Mouse (Mus musculus) liver, adult 2 months (tissue): Measurements from ENCODE around the gene Olfr1412. TPM values are rescaled to one million over a fixed set of nuclear protein-coding genes. Genes with fewer than 3 reads are reported as not detected.

ENCODE experiments used
- DNase-seq: peaks from one replicate; pipeline ENCODE4 v3.0.0-alpha.2; 2011; ENCODE audit warnings: low read depth, low spot score; ENCODE audit errors: extremely low read depth
- H3K27ac ChIP-seq: fragments of 200-500 bp; replicated peaks from 2 replicates; pipeline ENCODE4 v1.5.1; 2012; ENCODE audit warnings: low read depth, mild to moderate bottlenecking, control low read depth, inconsistent platforms, low read length; ENCODE audit not compliant: insufficient read depth
- H3K27me3 ChIP-seq: fragments of 200-500 bp; 2 replicates; pipeline ENCODE4 v1.6.1; 2012; ENCODE audit warnings: mild to moderate bottlenecking, moderate library complexity, low read length, inconsistent platforms; ENCODE audit not compliant: control insufficient read depth, insufficient read depth
- H3K36me3 ChIP-seq: fragments of 200-500 bp; 2 replicates; pipeline ENCODE4 v1.6.1; 2012; ENCODE audit warnings: low read length, inconsistent platforms; ENCODE audit not compliant: control insufficient read depth, insufficient read depth
- H3K4me1 ChIP-seq: fragments of 200-500 bp; 2 replicates; pipeline ENCODE4 v1.6.1; 2011; ENCODE audit warnings: low read length; ENCODE audit not compliant: control insufficient read depth, insufficient read depth
- H3K4me3 ChIP-seq: fragments of 200-500 bp; 2 replicates; pipeline ENCODE4 v1.5.1; 2011; ENCODE audit warnings: low read depth, mild to moderate bottlenecking, control low read depth, low read length, moderate library complexity; ENCODE audit not compliant: insufficient read depth
- H3K79me2 ChIP-seq: fragments of 200-500 bp; 2 replicates; pipeline ENCODE4 v1.6.1; 2012; ENCODE audit warnings: inconsistent platforms, mild to moderate bottlenecking, low read length, moderate library complexity; ENCODE audit not compliant: control insufficient read depth, insufficient read depth
- H3K9ac ChIP-seq: fragments of 200-500 bp; 2 replicates; pipeline ENCODE4 v1.6.1; 2012; ENCODE audit warnings: low read depth, mild to moderate bottlenecking, control low read depth, inconsistent platforms, low read length
- CTCF ChIP-seq: fragments of 200-500 bp; IDR thresholded peaks from 2 replicates; pipeline ENCODE4 v1.5.1; 2011; ENCODE audit warnings: low read depth, low read length, control low read depth
- POLR2A ChIP-seq: fragments of 200-500 bp; IDR thresholded peaks from 2 replicates; pipeline ENCODE4 v1.6.1; 2011; ENCODE audit warnings: low read length, control low read depth; ENCODE audit not compliant: insufficient read depth; ENCODE audit errors: extremely low read depth
- WGBS: fragments of 180-500 bp; shearing (Covaris S2); methylation state at CpG from one replicate; pipeline ENCODE4 v1.1.7; 2018; 5-methylcytosine and 5-hydroxymethylcytosine counted together
- polyA plus RNA-seq: library from polyadenylated mRNA; depleted of rRNA; stranded (reverse); fragments of >200 nt; gene quantifications from 2 replicates; pipeline ENCODE4 v1.2.3, GENCODE M21; 2012
- total RNA-seq: library from RNA; depleted of rRNA; stranded (reverse); fragments of >200 nt; gene quantifications from 2 replicates; pipeline ENCODE4 v1.2.3, GENCODE M21; 2014

The Olfr1412 gene
- total and polyA plus RNA-seq, 2 experiments = not detected

DNA sequence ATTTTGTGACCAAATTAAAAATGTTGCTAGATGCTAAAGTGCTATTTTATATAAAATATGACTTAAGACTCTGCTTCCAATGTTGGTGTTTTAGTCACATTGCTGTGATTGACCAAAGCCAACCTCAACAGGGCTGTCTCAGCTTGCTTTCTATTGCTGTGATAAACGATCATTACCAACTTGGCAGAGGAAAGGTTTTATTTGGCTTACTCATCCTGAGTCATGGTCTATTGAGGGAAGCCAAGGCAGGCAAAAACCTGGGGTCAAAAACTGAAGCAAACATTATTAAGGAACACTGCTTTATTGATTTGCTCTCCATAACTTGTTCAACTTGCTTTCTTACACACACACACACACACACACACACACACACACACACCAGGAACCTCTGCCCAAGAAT, 30.5 kb downstream of the Olfr1412 start:
- TF ChIP-seq POLR2A (no peak), CTCF (no peak)
- H3K79me2 ChIP-seq = no peaks in the 10 kb centered on the region
- H3K9ac ChIP-seq = no peak overlapping the region
- no peak overlapping the region for H3K4me3 ChIP-seq
- H3K4me1 ChIP-seq = no peaks in the 10 kb centered on the region
- no peaks in the 10 kb centered on the region for H3K36me3 ChIP-seq
- H3K27me3 ChIP-seq = 0 out of 2 replicates have a peak, but pooled peaks cover 2% of the 10 kb centered on the region
- WGBS = 45% methylated on average over 1 of the region's 1 CpGs
- H3K27ac ChIP-seq = no peak overlapping the region
- peak; percentile 5 for DNase-seq

DNA sequence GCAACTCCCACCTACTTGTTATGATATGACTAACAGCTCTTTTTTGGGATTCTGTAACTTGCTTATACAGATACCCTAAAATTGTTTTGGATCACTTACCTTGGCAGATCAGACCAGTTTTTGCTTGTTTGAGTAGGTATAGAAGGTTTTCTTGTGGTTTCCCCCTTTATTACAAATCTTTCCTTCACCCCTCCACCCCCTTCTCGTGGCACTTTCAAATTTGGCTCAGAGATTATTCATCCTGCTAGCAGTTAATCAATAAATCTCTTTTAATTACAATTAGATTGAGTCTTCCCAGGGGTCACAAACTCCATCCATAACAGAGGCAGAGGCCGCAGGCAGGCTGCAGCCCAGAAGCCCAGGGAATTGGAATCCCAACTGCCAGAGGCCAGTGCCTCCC, 31.9 kb downstream of the Olfr1412 start, which contains the start of gene Olfr12:
TSS of gene Olfr12 (plus strand) at position 301 of the 400 bp plus-strand sequence.
- no peaks in the 10 kb centered on the region for H3K27me3 ChIP-seq
- no peak for TF ChIP-seq POLR2A
- no peak for TF ChIP-seq CTCF
- no peak within 1 kb of the TSS for H3K27ac ChIP-seq
- H3K79me2 ChIP-seq = no peaks in the 10 kb centered on the region
- H3K4me1 ChIP-seq = no peaks in the 10 kb centered on the region
- no peaks in the 10 kb centered on the region for H3K36me3 ChIP-seq
- H3K9ac ChIP-seq = no peak within 1 kb of the TSS
- 59% methylated on average over 2 of the region's 2 CpGs for WGBS
- H3K4me3 ChIP-seq = no peak within 1 kb of the TSS
- no peak for DNase-seq

DNA sequence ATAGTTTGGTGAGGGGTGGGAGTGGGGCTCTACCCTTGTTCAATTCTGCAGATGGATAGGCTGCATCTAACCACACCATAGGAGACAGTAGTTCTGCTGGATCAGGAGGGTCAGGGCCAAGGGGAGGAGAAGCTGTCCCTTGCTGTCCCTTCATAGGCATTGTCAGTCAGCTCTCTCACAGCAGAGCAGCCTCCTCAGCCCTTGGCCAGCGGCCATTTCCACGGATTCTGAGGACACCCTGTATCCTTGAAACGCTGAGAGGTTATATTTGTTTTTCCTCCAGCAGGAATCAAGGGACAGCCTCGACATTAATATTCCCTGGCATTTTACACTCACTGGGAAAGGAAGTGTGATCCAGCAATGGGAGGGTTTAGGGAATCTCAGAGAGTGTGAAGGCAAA, 32.8 kb downstream of the Olfr1412 start:
- Histone ChIP-seq H3K9ac (no peak overlapping the region), H3K27ac (no peak overlapping the region), H3K4me1 (no peaks in the 10 kb centered on the region), H3K36me3 (no peaks in the 10 kb centered on the region), H3K27me3 (no peaks in the 10 kb centered on the region), H3K79me2 (no peaks in the 10 kb centered on the region), H3K4me3 (no peak overlapping the region)
- WGBS = 29% methylated on average over 4 of the region's 4 CpGs
- TF ChIP-seq POLR2A = no peak
- no peak for TF ChIP-seq CTCF
- DNase-seq = no peak

DNA sequence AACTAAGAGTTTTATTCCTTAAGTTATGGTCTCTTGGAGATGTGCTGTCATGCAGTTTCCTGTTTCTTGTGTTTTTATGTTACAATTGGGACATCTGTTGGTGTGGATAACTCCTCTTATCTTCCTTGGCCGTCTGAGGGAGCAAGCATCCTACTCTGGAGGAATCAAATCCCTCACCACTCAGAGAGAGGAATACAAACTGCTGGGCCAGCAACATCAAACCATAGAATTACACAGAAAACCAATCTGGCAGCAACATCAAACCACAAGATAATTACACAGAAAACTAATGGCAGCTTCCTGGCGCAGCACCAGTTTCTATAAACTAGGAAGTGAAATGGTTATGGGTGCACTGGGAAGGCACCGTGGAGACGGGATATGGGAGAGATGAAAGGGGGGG, 42.6 kb downstream of the Olfr1412 start:
- H3K4me1 ChIP-seq = no peaks in the 10 kb centered on the region
- 59% methylated on average over 4 of the region's 4 CpGs for WGBS

DNA sequence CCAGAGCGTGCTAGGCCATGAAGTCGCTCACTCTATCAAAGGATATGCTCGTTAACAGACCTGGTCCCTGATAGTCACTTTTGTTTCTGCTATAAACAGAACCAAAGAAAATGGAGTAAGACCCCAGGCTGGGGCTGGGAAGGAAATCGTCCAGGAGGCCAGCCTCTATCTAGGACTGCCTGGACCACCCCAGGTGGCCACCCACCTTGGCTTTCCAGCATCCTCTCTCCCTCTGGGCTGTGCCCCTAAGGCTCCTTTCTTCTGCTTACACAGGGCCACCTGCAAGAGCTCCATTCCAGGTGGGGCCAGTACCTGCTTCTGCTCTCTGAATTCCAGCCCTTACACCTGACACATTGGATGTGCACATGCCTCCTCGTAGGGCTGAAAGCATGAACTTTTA, 46.6 kb downstream of the Olfr1412 start:
- Histone ChIP-seq H3K79me2 (no peaks in the 10 kb centered on the region), H3K9ac (no peak overlapping the region), H3K4me3 (no peak overlapping the region), H3K27ac (no peak overlapping the region), H3K27me3 (no peaks in the 10 kb centered on the region), H3K4me1 (no peaks in the 10 kb centered on the region), H3K36me3 (no peaks in the 10 kb centered on the region; the same call in 1 of the 2 replicates)
- WGBS = 79% methylated on average over 5 of the region's 5 CpGs
- TF ChIP-seq POLR2A (no peak), CTCF (no peak)
- DNase-seq = no peak

More for the DNA sequence above, 42.6 kb downstream of the Olfr1412 start:
- Histone ChIP-seq H3K27me3 (no peaks in the 10 kb centered on the region), H3K36me3 (no peaks in the 10 kb centered on the region), H3K79me2 (no peaks in the 10 kb centered on the region), H3K4me3 (no peak overlapping the region), H3K27ac (no peak overlapping the region), H3K9ac (no peak overlapping the region)
- DNase-seq = no peak
- TF ChIP-seq CTCF (no peak), POLR2A (no peak)

DNA sequence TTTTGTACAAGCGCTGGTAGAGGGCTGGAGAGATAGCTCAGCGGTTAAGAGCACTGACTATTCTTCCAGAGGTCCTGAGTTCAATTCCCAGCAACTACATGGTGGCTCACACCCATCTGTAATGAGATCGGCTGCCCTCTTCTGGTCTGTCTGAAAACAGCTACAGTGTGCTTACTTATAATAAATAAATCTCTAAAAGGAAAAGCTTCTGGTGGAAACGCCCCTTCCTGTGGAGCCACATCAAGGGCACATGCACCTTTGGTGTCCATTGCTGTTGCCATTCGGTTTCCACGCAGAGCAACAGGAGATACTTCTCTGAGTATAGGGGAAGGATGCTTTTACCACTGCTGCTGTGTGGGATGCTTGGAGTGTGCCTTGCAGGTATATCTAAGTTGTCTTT, 47.4 kb downstream of the Olfr1412 start:
- 61% methylated on average over 6 of the region's 6 CpGs for WGBS
- DNase-seq = no peak

More for the DNA sequence above, 47.4 kb downstream of the Olfr1412 start:
- H3K9ac ChIP-seq = no peak overlapping the region
- no peaks in the 10 kb centered on the region for H3K79me2 ChIP-seq
- no peak overlapping the region for H3K27ac ChIP-seq
- TF ChIP-seq POLR2A (no peak), CTCF (no peak)
- no peaks in the 10 kb centered on the region for H3K27me3 ChIP-seq
- no peak overlapping the region for H3K4me3 ChIP-seq
- no peaks in the 10 kb centered on the region for H3K4me1 ChIP-seq
- no peaks in the 10 kb centered on the region; the same call in 1 of the 2 replicates for H3K36me3 ChIP-seq
